Mouse (Mus musculus) MEL (cell line): ENCODE measurements at regions not wholly inside any gene's neighbourhood (a gene's known extent, or its start where the extent isn't known, plus 50 kb on each side); places are given as distances from the start of the nearest gene placed in this dataset.

ENCODE experiments used
- CHD2 ChIP-seq: IDR thresholded peaks from 2 replicates; pipeline ENCODE4 v1.6.1; 2011; ENCODE audit warnings: low read length, improper control_type of control experiment
- CTCF ChIP-seq, 3 experiments: IDR thresholded peaks in 2 of 3; conservative IDR thresholded peaks in 1 of 3; 2 replicates each; pipeline ENCODE4 v1.5.1; 2011 to 2012; ENCODE audit warnings: low read length in 3 of 3, low read depth in 2 of 3, mild to moderate bottlenecking in 2 of 3, improper control_type of control experiment in 1 of 3, inconsistent platforms in 1 of 3, mixed read lengths in 1 of 3, moderate library complexity in 1 of 3; ENCODE audit not compliant: control insufficient read depth in 1 of 3, insufficient read depth in 1 of 3, poor library complexity in 1 of 3, severe bottlenecking in 1 of 3
- E2F4 ChIP-seq: IDR thresholded peaks from 2 replicates; pipeline ENCODE4 v1.6.1; 2011; ENCODE audit warnings: low read depth, low read length, improper control_type of control experiment, borderline replicate concordance
- EP300 ChIP-seq, 2 experiments: IDR thresholded peaks; 2 replicates each; pipeline ENCODE4 v1.6.1; 2011; ENCODE audit warnings: improper control_type of control experiment in 2 of 2, low read length in 2 of 2, low read depth in 1 of 2, mild to moderate bottlenecking in 1 of 2
- POLR2A ChIP-seq, 2 experiments: IDR thresholded peaks; 2 replicates each; pipeline ENCODE4 v1.6.1; 2011 to 2012; ENCODE audit warnings: low read length in 2 of 2, mild to moderate bottlenecking in 2 of 2, control low read depth in 1 of 2, improper control_type of control experiment in 1 of 2, low read depth in 1 of 2, moderate library complexity in 1 of 2; ENCODE audit not compliant: control insufficient read depth in 1 of 2, insufficient read depth in 1 of 2, poor library complexity in 1 of 2
- POLR2AphosphoS5 ChIP-seq: IDR thresholded peaks from 2 replicates; pipeline ENCODE4 v1.6.1; 2012; ENCODE audit warnings: low read depth, borderline replicate concordance, mild to moderate bottlenecking, inconsistent platforms, low read length, moderate library complexity, mixed read lengths
- RAD21 ChIP-seq: IDR thresholded peaks from 2 replicates; pipeline ENCODE4 v1.6.1; 2011; ENCODE audit warnings: mild to moderate bottlenecking, low read depth, low read length, improper control_type of control experiment
- TAL1 ChIP-seq: IDR thresholded peaks from 2 replicates; pipeline ENCODE4 v1.6.1; 2012; ENCODE audit warnings: mild to moderate bottlenecking, inconsistent platforms, low read length, moderate library complexity, mixed read lengths
- USF1 ChIP-seq: IDR thresholded peaks from 2 replicates; pipeline ENCODE4 v1.6.1; 2014; ENCODE audit warnings: low read depth, mild to moderate bottlenecking, inconsistent platforms, low read length, improper control_type of control experiment, moderate library complexity
- USF2 ChIP-seq, 2 experiments: IDR thresholded peaks; 2 replicates each; pipeline ENCODE4 v1.6.1; 2011 to 2012; ENCODE audit warnings: improper control_type of control experiment in 2 of 2, low read length in 2 of 2, borderline replicate concordance in 1 of 2, inconsistent platforms in 1 of 2, low read depth in 1 of 2, mild to moderate bottlenecking in 1 of 2; ENCODE audit not compliant: insufficient read depth in 1 of 2

DNA sequence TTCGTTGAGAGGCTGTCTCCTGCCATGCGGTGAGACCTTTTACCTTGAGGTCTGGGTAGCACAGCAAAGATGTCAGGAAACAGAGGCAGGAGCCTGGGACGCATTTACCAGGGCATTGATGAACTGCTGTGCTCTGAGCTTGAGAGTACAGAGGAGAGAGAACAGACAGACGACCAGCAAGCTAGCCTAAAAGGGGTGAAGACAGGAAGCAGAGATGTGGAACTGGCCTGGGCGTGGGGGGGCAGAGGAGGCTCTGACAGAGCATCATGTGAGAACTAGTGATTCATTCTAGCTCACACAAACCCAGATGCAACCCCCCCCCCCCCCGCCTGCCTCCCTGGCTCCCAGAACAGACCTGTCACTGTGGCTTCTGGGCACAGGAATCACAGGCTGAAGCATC lies 95.1 kb downstream of the Tfap2c start:
- TF ChIP-seq POLR2AphosphoS5 (no peak), CTCF (IDR thresholded peaks at IDR 0.05 in 2 of 3, conservative IDR thresholded peaks at IDR 0.05 in 1 of 3; ENCODE audit: control insufficient read depth in 1 of 3, insufficient read depth in 1 of 3, low read depth in 2 of 3, low read length in 3 of 3, poor library complexity in 1 of 3, severe bottlenecking in 1 of 3) (no peak), USF1 (no peak), E2F4 (no peak), EP300 (IDR thresholded peaks at IDR 0.05; ENCODE audit: low read depth in 1 of 2, low read length in 2 of 2) (no peak), RAD21 (no peak), POLR2A (IDR thresholded peaks at IDR 0.05; ENCODE audit: control insufficient read depth in 1 of 2, insufficient read depth in 1 of 2, low read depth in 1 of 2, low read length in 2 of 2, poor library complexity in 1 of 2) (no peak), CHD2 (no peak), USF2 (IDR thresholded peaks at IDR 0.05; ENCODE audit: borderline replicate concordance in 1 of 2, insufficient read depth in 1 of 2, low read depth in 1 of 2, low read length in 2 of 2) (no peak), TAL1 (no peak)
